Mouse (Mus musculus): ENCODE results near the gene Plpp3.

The Plpp3 gene

GRCm38 (mm10) chr4:105188801-105189200, 31.7 kb downstream of the Plpp3 start:
- DNase-seq (ENCODE audit: extremely low spot score), result no peak

- no peak for DNase-seq (ENCODE audit: extremely low spot score)
These were observed 33.7 kb downstream of the Plpp3 start for GRCm38 (mm10) chr4:105190826-105191225.

- no peak for DNase-seq (ENCODE audit: extremely low spot score)
These were observed 34.4 kb downstream of the Plpp3 start for GRCm38 (mm10) chr4:105191550-105191949.

GRCm38 (mm10) chr4:105192665-105193064, 35.5 kb downstream of the Plpp3 start:
- DNase-seq (ENCODE audit: extremely low spot score), result no peak

GRCm38 (mm10) chr4:105195256-105195655, 38.1 kb downstream of the Plpp3 start:
- no peak for DNase-seq (ENCODE audit: extremely low spot score)

- no peak for DNase-seq (ENCODE audit: extremely low spot score)
These were observed 39.0 kb downstream of the Plpp3 start for GRCm38 (mm10) chr4:105196099-105196498.

GRCm38 (mm10) chr4:105196993-105197765, 40.0 kb downstream of the Plpp3 start:
- no peak for DNase-seq (ENCODE audit: extremely low spot score)

GRCm38 (mm10) chr4:105198696-105199095, 41.5 kb downstream of the Plpp3 start:
- no peak for DNase-seq (ENCODE audit: extremely low spot score)

- no peak for DNase-seq (ENCODE audit: extremely low spot score)
These were observed 42.2 kb downstream of the Plpp3 start for GRCm38 (mm10) chr4:105199345-105199744.

GRCm38 (mm10) chr4:105200624-105201524, 43.7 kb downstream of the Plpp3 start:
- peak; percentile 63 for DNase-seq (ENCODE audit: extremely low spot score)

- DNase-seq (ENCODE audit: extremely low spot score), result no peak
These were observed 45.3 kb downstream of the Plpp3 start for GRCm38 (mm10) chr4:105202439-105202838.

- no peak for DNase-seq (ENCODE audit: extremely low spot score)
These were observed 46.2 kb downstream of the Plpp3 start for GRCm38 (mm10) chr4:105203303-105203761.

GRCm38 (mm10) chr4:105204071-105204470, 46.9 kb downstream of the Plpp3 start:
- no peak for DNase-seq (ENCODE audit: extremely low spot score)

- DNase-seq (ENCODE audit: extremely low spot score), result no peak
These were observed 48.1 kb downstream of the Plpp3 start for GRCm38 (mm10) chr4:105205045-105205851.

- no peak for DNase-seq (ENCODE audit: extremely low spot score)
These were observed 49.0 kb downstream of the Plpp3 start for GRCm38 (mm10) chr4:105206102-105206501.

GRCm38 (mm10) chr4:105206995-105207394, 49.8 kb downstream of the Plpp3 start:
- peak; percentile 38 for DNase-seq (ENCODE audit: extremely low spot score)

GRCm38 (mm10) chr4:105207641-105208040, 50.5 kb downstream of the Plpp3 start:
- no peak for DNase-seq (ENCODE audit: extremely low spot score)

GRCm38 (mm10) chr4:105208977-105209376, 51.8 kb downstream of the Plpp3 start:
- no peak for DNase-seq (ENCODE audit: extremely low spot score)

GRCm38 (mm10) chr4:105213314-105213713, 56.2 kb downstream of the Plpp3 start:
- DNase-seq (ENCODE audit: extremely low spot score), result no peak

- no peak for DNase-seq (ENCODE audit: extremely low spot score)
These were observed 57.3 kb downstream of the Plpp3 start for GRCm38 (mm10) chr4:105214438-105214837.

GRCm38 (mm10) chr4:105215726-105216410, 58.7 kb downstream of the Plpp3 start:
- no peak for DNase-seq (ENCODE audit: extremely low spot score)
